Mouse (Mus musculus) thymus, adult 2 months (tissue): Measurements from ENCODE around the gene Chmp4b.

Experiments
- CTCF ChIP-seq: fragments of 200-500 bp; IDR thresholded peaks from 2 replicates; pipeline ENCODE4 v1.5.1; 2012; ENCODE audit warnings: mild to moderate bottlenecking, control low read depth, low read length, moderate library complexity, borderline replicate concordance; ENCODE audit not compliant: control insufficient read depth, poor library complexity, insufficient read depth; ENCODE audit errors: extremely low read depth
- POLR2A ChIP-seq: fragments of 200-500 bp; IDR thresholded peaks from 2 replicates; pipeline ENCODE4 v1.6.1; 2012; ENCODE audit warnings: mild to moderate bottlenecking, low read length, control low read depth, moderate library complexity; ENCODE audit not compliant: control insufficient read depth, poor library complexity, insufficient read depth; ENCODE audit errors: extremely low read depth

DNA sequence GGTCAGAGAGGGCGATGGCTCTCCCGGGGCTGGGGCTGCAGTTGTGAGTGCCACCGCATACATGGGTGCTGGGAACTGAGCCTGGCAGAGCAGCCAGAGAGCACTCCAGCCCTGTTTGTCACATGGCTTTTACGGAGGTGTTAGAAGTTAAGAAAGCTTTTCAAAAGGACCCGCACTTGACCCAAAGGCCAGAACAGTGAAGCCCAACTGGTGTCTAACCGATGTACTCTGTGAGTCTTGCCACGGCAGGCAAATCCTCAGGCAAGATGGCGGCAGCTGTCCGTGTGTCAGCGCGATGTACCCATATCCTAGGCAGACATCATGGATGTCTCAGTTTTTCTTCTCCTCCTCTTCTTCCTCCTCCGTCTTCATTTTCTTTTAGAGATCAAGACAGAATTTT, 3.5 kb downstream of the Chmp4b start:
- TF ChIP-seq CTCF (no peak), POLR2A (no peak)
